Mouse (Mus musculus): ENCODE results near the gene Olfr622.

The Olfr622 gene

DNA sequence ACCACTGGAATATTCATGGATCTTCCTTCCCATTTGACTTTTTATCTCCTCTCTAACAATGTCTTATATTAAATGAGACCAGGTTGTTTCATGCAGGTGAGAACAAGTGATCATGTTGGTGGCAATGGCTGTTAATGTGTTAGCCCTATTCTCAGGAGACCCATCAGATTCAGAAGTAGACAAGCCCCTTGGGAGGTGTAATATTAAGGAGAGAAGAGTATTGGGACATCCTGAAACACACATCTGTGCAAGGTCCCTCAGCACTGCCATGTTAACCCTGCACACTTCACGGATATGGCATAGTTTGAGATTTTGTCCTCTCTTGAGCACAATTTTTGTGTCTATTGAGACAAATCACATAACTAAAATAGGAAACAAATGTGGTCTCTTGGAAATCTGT is at the start of gene Olfr622:
Olfr622 (minus strand) TSS at position 101 of the 400 bp plus-strand sequence.
- in situ Hi-C loops (cut with MboI, MseI), result no loop called here

DNA sequence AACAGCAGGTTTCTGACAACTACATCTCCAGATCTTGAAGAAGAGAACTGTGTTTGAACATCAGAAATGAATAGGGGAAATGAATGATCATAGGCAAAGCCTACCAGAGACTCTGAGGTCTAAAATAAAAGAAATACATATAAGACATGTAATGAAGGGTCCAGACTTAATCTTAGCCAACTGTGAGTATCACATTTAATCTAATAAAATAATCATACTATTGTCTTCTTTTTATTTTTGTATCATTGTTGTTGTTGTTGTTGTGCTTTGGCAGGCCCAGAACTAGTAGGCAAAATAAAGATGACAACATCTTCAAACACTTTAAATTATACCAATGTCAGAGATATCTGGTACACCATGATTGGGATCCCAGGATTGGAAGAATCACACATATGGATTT is 39.9 kb upstream of the Olfr622 start, which contains the start of gene Olfr625-ps1:
Olfr625-ps1 (plus strand) TSS at position 301 of the 400 bp plus-strand sequence.
- in situ Hi-C loops (cut with MboI, MseI), result no loop called here

DNA sequence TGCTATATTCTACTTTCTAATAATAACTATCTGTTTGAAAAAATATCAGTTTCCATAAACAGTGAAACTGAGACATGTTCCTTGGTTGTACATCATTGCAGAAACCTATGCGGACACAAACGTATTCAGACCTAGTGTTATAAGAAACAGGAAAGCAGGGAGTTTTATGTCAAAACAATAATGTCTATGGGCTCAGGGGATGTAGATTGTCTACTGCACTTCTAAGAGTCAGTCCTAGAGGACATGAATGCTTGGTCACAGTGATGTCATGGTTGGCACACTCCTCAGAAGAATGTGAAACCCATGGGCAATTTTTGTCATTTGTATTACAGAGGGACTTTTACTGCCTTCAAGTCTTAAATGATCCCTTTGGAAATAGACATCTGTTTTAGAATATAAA is 28.6 kb upstream of the Olfr622 start, which contains the start of gene Olfr624:
Olfr624 (minus strand) TSS at position 101 of the 400 bp plus-strand sequence.
- in situ Hi-C loops (cut with MboI, MseI), result no loop called here

DNA sequence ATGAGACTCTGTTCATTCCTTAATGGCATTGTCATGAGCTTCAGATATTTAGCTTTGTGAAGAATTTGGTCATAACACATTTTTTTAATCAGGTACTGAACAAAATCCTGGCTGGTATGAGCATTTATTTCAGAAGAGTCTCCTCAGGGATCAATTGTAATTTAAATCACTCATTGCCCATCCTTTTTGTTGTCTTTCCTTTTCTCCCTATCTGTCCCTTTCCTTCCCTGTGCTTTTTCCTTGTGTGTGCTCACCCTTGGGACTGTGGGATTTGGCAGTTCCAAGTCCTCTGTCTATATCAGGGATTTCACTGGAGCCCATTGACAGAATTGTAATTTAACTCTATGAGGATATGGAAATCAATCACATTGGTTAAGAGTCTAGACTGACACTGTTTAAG is 21.1 kb upstream of the Olfr622 start, which contains the start of gene Olfr623:
Olfr623 (minus strand) TSS at position 101 of the 400 bp plus-strand sequence.
- in situ Hi-C loops (cut with MboI, MseI), result no loop called here

DNA sequence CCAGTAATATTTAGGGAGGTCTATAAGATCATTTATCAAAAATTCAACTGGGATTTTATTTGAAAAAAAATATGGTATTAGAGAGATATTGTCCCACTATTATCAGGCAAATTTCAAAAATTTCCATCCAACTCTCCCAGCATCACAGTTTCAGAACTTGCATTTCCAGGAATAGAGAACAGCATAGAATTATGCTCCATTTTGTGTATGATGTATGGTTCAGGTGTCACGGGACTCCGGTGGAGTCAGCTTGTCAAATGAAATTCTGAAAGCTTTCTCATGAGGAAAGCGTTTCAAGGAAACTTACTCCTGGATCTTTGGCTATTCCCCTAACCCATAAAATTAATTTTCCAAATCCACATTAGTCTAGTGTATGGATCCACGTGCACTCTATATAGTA is 1.6 kb upstream of the Olfr622 start:
- in situ Hi-C loops (cut with MboI, MseI), result no loop called here

DNA sequence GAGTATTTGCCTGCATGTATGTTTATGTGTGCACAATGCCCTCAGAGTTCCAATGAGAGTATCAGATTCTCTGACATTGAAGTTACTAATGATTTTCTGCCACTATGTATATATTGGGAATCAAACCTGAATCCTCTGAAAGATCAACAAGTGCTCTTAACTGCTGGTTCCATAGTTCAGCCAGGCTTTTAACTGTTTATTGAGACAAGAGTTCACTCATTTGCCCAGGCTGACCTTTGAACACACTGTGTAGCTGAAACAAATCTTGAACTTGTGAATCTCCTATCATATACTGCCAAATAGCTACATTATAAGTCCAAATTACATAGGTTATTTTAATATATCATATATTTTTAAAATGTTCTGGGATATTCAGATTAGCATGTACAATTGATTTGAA is 5.7 kb downstream of the Olfr622 start:
- in situ Hi-C loops (cut with MboI, MseI), result no loop called here

DNA sequence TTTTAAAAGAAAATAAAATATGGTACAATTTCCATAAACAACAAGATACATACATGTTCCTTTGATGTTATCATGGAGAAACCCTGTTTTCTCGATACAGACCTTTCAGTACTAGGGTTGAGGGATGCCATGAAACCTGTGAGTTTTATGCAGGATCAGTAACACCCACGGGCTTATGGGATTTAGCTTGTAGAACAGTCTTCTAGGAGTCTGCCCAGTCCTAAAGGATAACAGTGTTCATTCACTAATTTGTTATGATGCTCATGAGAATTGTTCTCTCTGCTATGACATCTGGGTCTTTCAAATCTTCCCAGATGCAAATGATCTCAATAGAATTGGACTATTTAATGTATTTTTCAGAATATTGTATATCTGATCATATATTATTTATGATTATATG is 30.1 kb downstream of the Olfr622 start, which contains the start of gene Olfr620:
Olfr620 (minus strand) TSS at position 101 of the 400 bp plus-strand sequence.
- in situ Hi-C loops (cut with MboI, MseI), result no loop called here

DNA sequence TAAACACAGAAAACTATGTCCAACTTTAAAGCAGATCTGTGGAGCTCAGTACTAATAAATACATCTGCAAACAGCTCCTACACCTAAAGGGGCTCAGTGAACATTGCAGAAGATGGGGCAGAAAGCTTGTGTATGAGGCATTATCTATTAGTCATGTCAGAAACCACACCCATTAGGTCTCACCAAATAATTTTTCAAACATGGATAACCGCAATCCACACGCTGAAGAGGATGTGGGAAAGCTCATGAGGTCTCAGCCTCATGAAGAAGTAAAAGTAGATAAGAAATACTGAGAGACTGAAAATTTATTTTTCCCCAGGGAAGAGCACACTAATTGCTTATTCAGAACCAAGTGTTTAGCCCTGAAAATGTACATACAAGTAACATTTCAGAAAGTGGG is 35.1 kb downstream of the Olfr622 start:
- in situ Hi-C loops (cut with MboI, MseI), result no loop called here

DNA sequence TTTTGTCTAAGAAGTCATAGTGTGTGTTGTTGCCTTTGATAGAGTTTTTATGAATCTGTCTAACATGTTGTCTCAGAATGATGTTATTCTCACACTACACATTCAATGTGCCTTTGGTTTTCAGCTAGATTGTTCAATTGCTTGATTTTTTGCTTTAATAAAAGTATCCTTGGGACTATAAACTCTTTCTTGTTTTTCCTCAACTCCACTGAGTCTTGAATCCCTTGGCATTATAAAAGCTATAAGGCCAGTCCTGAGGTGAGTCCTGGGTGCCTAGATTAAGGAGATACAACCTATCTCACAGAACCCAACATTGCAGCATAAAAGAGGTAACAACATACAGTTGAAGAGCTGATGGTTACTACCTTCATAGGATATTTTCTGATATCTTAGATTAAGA is 42.2 kb downstream of the Olfr622 start, which contains the start of gene Olfr619:
Olfr619 (plus strand) TSS at position 301 of the 400 bp plus-strand sequence.
- in situ Hi-C loops (cut with MboI, MseI), result no loop called here

DNA sequence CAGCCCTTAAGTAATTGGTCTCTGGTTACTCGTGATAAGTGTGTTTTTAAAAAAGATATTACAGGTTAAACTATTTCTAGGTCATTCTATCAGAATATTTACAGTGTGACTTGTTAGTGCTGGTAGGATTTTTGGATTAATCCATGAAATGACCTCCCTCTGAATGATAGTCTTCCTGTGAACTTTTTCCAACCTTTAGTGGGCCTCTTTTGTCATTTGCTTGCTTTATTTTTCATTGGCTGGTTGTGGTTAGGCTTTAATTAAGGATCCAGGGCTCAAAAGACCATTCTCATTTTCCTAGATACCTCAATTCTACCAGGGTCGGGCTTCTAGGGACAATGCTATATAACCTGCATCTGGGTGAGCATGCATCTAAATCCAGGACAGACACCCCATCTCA is 52.7 kb downstream of the Olfr622 start, which contains the start of gene Olfr618:
Olfr618 (plus strand) TSS at position 301 of the 400 bp plus-strand sequence.
- in situ Hi-C loops (cut with MboI, MseI), result no loop called here
